Comparison of ENCODE assay signal across 22 mouse cellular contexts in genomic region chr4:105349316-105350207, GRCm38 (mm10).
DNase-seq lines count a peak whose midpoint lies in the region; ATAC-seq lines count a peak whose summit lies in the region.
"Had no signal": no experiment of that assay in that cellular context is flagged by ENCODE, and none has a peak within 500 bp of the region (broad histone marks: within the 10 kb centered on the region; RNA-seq: fewer than 3 reads in every experiment).

No protein-coding gene starts in this region.

- peak; percentile 86 for DNase-seq in heart, adult 11 months
- DNase-seq in kidney, adult 8-10 months: peak; percentile 25 to 30
- DNase-seq in midbrain, embryonic 11.5 days (ENCODE audit: low spot score, missing footprints): peak; percentile 72
- no peak for DNase-seq in midbrain, embryonic 14.5 days
- no peak for DNase-seq in urinary bladder, postnatal 25 days (ENCODE audit: low spot score)
- DNase-seq: adrenal gland, postnatal 14 days; cerebellum, adult 11-12 months; cerebellum, adult 9-10 months; embryo, embryonic 11 days; gastrocnemius, postnatal 14 days; heart, adult 2 months; heart, postnatal 36 days had no signal

- ATAC-seq in heart, embryonic 11.5 days (replicated peaks; ENCODE audit: insufficient number of reproducible peaks, low FRiP score, low TSS enrichment): no peak
- no peak for ATAC-seq in kidney, embryonic 15.5 days (replicated peaks; ENCODE audit: low FRiP score)
- ATAC-seq in midbrain, embryonic 11.5 days (ENCODE audit: low FRiP score): no peak
- ATAC-seq in midbrain, embryonic 14.5 days (ENCODE audit: low FRiP score, low TSS enrichment): no peak
- ATAC-seq: activated CD4-positive, CD25-positive, alpha-beta regulatory T cell, adult 4 months; forebrain, embryonic 15.5 days; Patski had no signal

- no peaks in the 10 kb centered on the region for H3K27me3 ChIP-seq in heart, embryonic 11.5 days (ENCODE audit: control insufficient read depth, insufficient read depth, low read length)
- H3K27me3 ChIP-seq in kidney, embryonic 15.5 days: no peaks in the 10 kb centered on the region
- H3K27me3 ChIP-seq in midbrain, embryonic 11.5 days (ENCODE audit: control insufficient read depth, insufficient read depth, low read length): no peaks in the 10 kb centered on the region
- no peaks in the 10 kb centered on the region for H3K27me3 ChIP-seq in midbrain, embryonic 14.5 days (ENCODE audit: control insufficient read depth, insufficient read depth, low read length)
- H3K27me3 ChIP-seq: CH12.LX; embryonic facial prominence, embryonic 15.5 days; forebrain, embryonic 15.5 days; heart, embryonic 13.5 days; hindbrain, embryonic 15.5 days; Patski had no signal

- no peak overlapping the region for H3K4me2 ChIP-seq in heart, embryonic 11.5 days
- H3K4me2 ChIP-seq in kidney, embryonic 15.5 days: no peak overlapping the region
- H3K4me2 ChIP-seq in midbrain, embryonic 11.5 days: no peak overlapping the region
- no peak overlapping the region for H3K4me2 ChIP-seq in midbrain, embryonic 14.5 days (ENCODE audit: low read length)
- H3K4me2 ChIP-seq: embryonic facial prominence, embryonic 15.5 days; forebrain, embryonic 15.5 days; heart, embryonic 13.5 days; hindbrain, embryonic 15.5 days had no signal

- 82% methylated on average over 8 of the region's 8 CpGs for WGBS in heart, embryonic 11.5 days (ENCODE audit: insufficient replicate concordance)
- 87% methylated on average over 8 of the region's 8 CpGs for WGBS in kidney, embryonic 15.5 days
- WGBS in midbrain, embryonic 11.5 days: 93% methylated on average over 8 of the region's 8 CpGs
- 95% methylated on average over 8 of the region's 8 CpGs for WGBS in midbrain, embryonic 14.5 days

- no peaks in the 10 kb centered on the region for H3K4me1 ChIP-seq in heart, embryonic 11.5 days (ENCODE audit: control insufficient read depth, insufficient read depth, low read length)
- peaks cover 27% of the 10 kb centered on the region for H3K4me1 ChIP-seq in kidney, embryonic 15.5 days
- no peaks in the 10 kb centered on the region for H3K4me1 ChIP-seq in midbrain, embryonic 11.5 days (ENCODE audit: control insufficient read depth, insufficient read depth, low read length)
- no peaks in the 10 kb centered on the region for H3K4me1 ChIP-seq in midbrain, embryonic 14.5 days (ENCODE audit: control insufficient read depth, insufficient read depth, low read length)
- H3K4me1 ChIP-seq: forebrain, embryonic 15.5 days; hindbrain, embryonic 15.5 days had no signal

- no peak overlapping the region for H3K27ac ChIP-seq in heart, embryonic 11.5 days (ENCODE audit: low read depth, low read length)
- H3K27ac ChIP-seq in kidney, embryonic 15.5 days: no peak overlapping the region
- H3K27ac ChIP-seq in midbrain, embryonic 11.5 days (ENCODE audit: low read depth, low read length): no peak overlapping the region
- H3K27ac ChIP-seq in midbrain, embryonic 14.5 days (replicated peaks; ENCODE audit: low read depth, low read length): no peak overlapping the region
- H3K27ac ChIP-seq: embryonic facial prominence, embryonic 15.5 days; forebrain, embryonic 15.5 days; heart, adult 2 months; heart, embryonic 13.5 days; hindbrain, embryonic 15.5 days had no signal

- H3K4me3 ChIP-seq in heart, embryonic 11.5 days (ENCODE audit: low read depth, low read length): no peak overlapping the region
- H3K4me3 ChIP-seq in kidney, embryonic 15.5 days (replicated peaks): no peak overlapping the region
- no peak overlapping the region for H3K4me3 ChIP-seq in midbrain, embryonic 11.5 days (ENCODE audit: low read depth, low read length)
- H3K4me3 ChIP-seq in midbrain, embryonic 14.5 days (replicated peaks; ENCODE audit: low read depth, low read length): no peak overlapping the region
- H3K4me3 ChIP-seq: embryonic facial prominence, embryonic 15.5 days; erythroblast, embryonic 14.5 days; forebrain, embryonic 15.5 days; heart, adult 2 months; heart, embryonic 13.5 days; hindbrain, embryonic 15.5 days had no signal

- H3K9me3 ChIP-seq in heart, embryonic 11.5 days (replicated peaks; ENCODE audit: control insufficient read depth, low read length): no peaks in the 10 kb centered on the region
- H3K9me3 ChIP-seq in kidney, embryonic 15.5 days (replicated peaks): no peaks in the 10 kb centered on the region
- no peaks in the 10 kb centered on the region for H3K9me3 ChIP-seq in midbrain, embryonic 11.5 days (ENCODE audit: control insufficient read depth, low read length)
- H3K9me3 ChIP-seq in midbrain, embryonic 14.5 days (ENCODE audit: control insufficient read depth, low read length): no peaks in the 10 kb centered on the region
- H3K9me3 ChIP-seq: embryonic facial prominence, embryonic 15.5 days; forebrain, embryonic 15.5 days; heart, embryonic 13.5 days; hindbrain, embryonic 15.5 days had no signal

- H3K9ac ChIP-seq in heart, embryonic 11.5 days (ENCODE audit: low read depth, low read length): no peak overlapping the region
- H3K9ac ChIP-seq in kidney, embryonic 15.5 days: no peak overlapping the region
- H3K9ac ChIP-seq in midbrain, embryonic 11.5 days (ENCODE audit: low read length): no peak overlapping the region
- H3K9ac ChIP-seq in midbrain, embryonic 14.5 days (replicated peaks; ENCODE audit: low read length): no peak overlapping the region
- H3K9ac ChIP-seq: embryonic facial prominence, embryonic 15.5 days; forebrain, embryonic 15.5 days; heart, embryonic 13.5 days; hindbrain, embryonic 15.5 days had no signal

- no peaks in the 10 kb centered on the region for H3K36me3 ChIP-seq in heart, embryonic 11.5 days (ENCODE audit: control insufficient read depth, insufficient read depth, low read length)
- H3K36me3 ChIP-seq in kidney, embryonic 15.5 days: no peaks in the 10 kb centered on the region
- no peaks in the 10 kb centered on the region for H3K36me3 ChIP-seq in midbrain, embryonic 11.5 days (ENCODE audit: control insufficient read depth, insufficient read depth, low read length)
- H3K36me3 ChIP-seq in midbrain, embryonic 14.5 days (ENCODE audit: control insufficient read depth, insufficient read depth, low read length): no peaks in the 10 kb centered on the region
- H3K36me3 ChIP-seq: embryonic facial prominence, embryonic 15.5 days; forebrain, embryonic 15.5 days; heart, embryonic 13.5 days; hindbrain, embryonic 15.5 days had no signal

Comparison
In these comparisons a context has a peak if more than half of its experiments do, and no peak if none do; other contexts are left out.
1. DNase-seq: peak in heart, adult 11 months (single experiment), kidney, adult 8-10 months (2 of 2) and midbrain, embryonic 11.5 days (single experiment); none in midbrain, embryonic 14.5 days (single experiment) and urinary bladder, postnatal 25 days (single experiment).